Mouse (Mus musculus) cortical plate, adult 2 months (tissue): Measurements from ENCODE around the gene Fam78a.

Experiments
- CTCF ChIP-seq: fragments of 200-500 bp; IDR thresholded peaks from 2 replicates; pipeline ENCODE4 v1.5.1; 2011; ENCODE audit warnings: mild to moderate bottlenecking, control low read depth, low read length; ENCODE audit not compliant: insufficient read depth; ENCODE audit errors: extremely low read depth
- POLR2A ChIP-seq: fragments of 200-500 bp; IDR thresholded peaks from 2 replicates; pipeline ENCODE4 v1.6.1; 2011; ENCODE audit warnings: mild to moderate bottlenecking, low read length, control low read depth; ENCODE audit not compliant: insufficient read depth; ENCODE audit errors: extremely low read depth

GRCm38 (mm10) chr2:32129383-32130074 lies 44.9 kb upstream of the Fam78a start:
- TF ChIP-seq CTCF (no peak), POLR2A (no peak)
